Mouse (Mus musculus) C2C12 (cell line): Measurements from ENCODE around the gene Tmem159.

Experiments
- CTCF ChIP-seq: IDR thresholded peaks from one replicate; pipeline ENCODE4 v1.5.1; 2011; ENCODE audit not compliant: control insufficient read depth, insufficient read depth, insufficient read length
- MAX ChIP-seq: IDR thresholded peaks from one replicate; pipeline ENCODE4 v1.6.1; 2011; ENCODE audit warnings: mild to moderate bottlenecking, control low read depth
- USF1 ChIP-seq: IDR thresholded peaks from one replicate; pipeline ENCODE4 v1.6.1; 2011; ENCODE audit warnings: low read depth, mild to moderate bottlenecking, control low read depth, moderate library complexity

GRCm38 (mm10) chr7:120080177-120080576, 22.0 kb upstream of the Tmem159 start:
- TF ChIP-seq USF1 (no peak), CTCF (no peak), MAX (no peak)
